Mouse (Mus musculus): ENCODE data around the gene Grb2. TPM values are rescaled to one million over a fixed set of nuclear protein-coding genes. Genes with fewer than 3 reads are reported as not detected.

Grb2 gene
- polyA plus RNA-seq, 1 experiment, result 45.0 TPM

DNA sequence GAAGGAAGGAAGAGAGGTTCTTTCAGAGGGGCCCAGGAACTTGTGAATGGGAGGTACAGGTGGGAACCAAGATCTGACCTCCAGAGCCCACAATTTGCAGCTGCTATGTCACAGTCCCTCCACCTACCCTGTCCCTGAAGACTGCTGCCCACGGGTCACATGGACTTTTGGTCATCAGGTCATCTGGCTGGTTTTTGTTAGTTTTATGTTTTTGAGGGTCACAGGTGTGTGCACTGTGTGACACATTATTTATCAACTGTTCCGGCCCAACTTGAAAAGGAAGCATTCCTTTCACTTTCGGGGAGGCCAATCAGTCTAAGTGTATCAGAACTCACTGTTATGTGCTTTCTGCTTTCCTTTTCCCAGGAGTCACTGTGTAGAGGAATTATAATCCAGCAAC lies 30.9 kb downstream of the Grb2 start:
- Histone ChIP-seq H3ac (ENCODE audit: control insufficient read depth, insufficient read length, low read depth) (no peak overlapping the region), H3K27me3 (ENCODE audit: control insufficient read depth, insufficient read depth, insufficient read length) (no peaks in the 10 kb centered on the region), H3K79me2 (ENCODE audit: control insufficient read depth, insufficient read depth) (peaks cover 100% of the 10 kb centered on the region), H3K79me3 (ENCODE audit: low read depth) (peaks cover 71% of the 10 kb centered on the region), H3K4me3 (ENCODE audit: insufficient read depth, poor library complexity, severe bottlenecking) (no peak overlapping the region), H3K36me3 (ENCODE audit: control insufficient read depth, insufficient read depth) (peaks cover 24% of the 10 kb centered on the region)
- TF ChIP-seq USF1 (IDR thresholded peaks at IDR 0.05; ENCODE audit: low read depth), result no peak
- TF ChIP-seq MYOD1 (IDR thresholded peaks at IDR 0.05; ENCODE audit: control insufficient read depth, insufficient read length, low read depth), result no peak
- no peak for TF ChIP-seq FOSL1 (IDR thresholded peaks at IDR 0.05; ENCODE audit: insufficient read depth, low read length, poor library complexity, severe bottlenecking)
- no peak for TF ChIP-seq CEBPB (IDR thresholded peaks at IDR 0.05; ENCODE audit: low read depth)
- no peak for TF ChIP-seq MYOG (IDR thresholded peaks at IDR 0.05; ENCODE audit: control insufficient read depth, extremely low read depth, insufficient read length)
- TF ChIP-seq CTCF (IDR thresholded peaks at IDR 0.05; ENCODE audit: control insufficient read depth, insufficient read depth, insufficient read length), result no peak
- TF ChIP-seq MAX (IDR thresholded peaks at IDR 0.05), result no peak

DNA sequence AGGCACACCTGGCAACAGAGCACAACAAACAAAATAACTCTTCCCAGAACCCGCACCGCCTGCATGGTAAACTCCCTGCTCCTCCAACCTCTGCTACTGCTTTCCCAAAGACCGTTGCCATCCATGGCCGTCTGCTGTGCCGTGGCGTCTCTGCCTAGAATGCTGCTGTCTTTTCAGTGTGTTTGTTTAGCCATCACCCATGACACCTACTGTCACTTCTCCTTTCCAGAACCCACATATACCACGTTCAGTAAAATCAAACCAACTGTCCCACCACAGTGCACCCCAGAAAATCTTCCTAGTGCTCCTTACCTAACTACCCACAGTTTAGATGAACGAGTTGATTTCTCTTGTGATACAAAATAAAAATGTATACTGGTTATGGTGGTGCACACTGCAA lies 31.7 kb downstream of the Grb2 start:
- Histone ChIP-seq H3K4me3 (ENCODE audit: insufficient read depth, poor library complexity, severe bottlenecking) (no peak overlapping the region), H3K27me3 (ENCODE audit: control insufficient read depth, insufficient read depth, insufficient read length) (no peaks in the 10 kb centered on the region), H3K79me2 (ENCODE audit: control insufficient read depth, insufficient read depth) (peaks cover 100% of the 10 kb centered on the region), H3ac (ENCODE audit: control insufficient read depth, insufficient read length, low read depth) (no peak overlapping the region), H3K36me3 (ENCODE audit: control insufficient read depth, insufficient read depth) (peaks cover 16% of the 10 kb centered on the region), H3K79me3 (ENCODE audit: low read depth) (peaks cover 68% of the 10 kb centered on the region)
- TF ChIP-seq MYOD1 (IDR thresholded peaks at IDR 0.05; ENCODE audit: control insufficient read depth, insufficient read length, low read depth) (no peak), CTCF (IDR thresholded peaks at IDR 0.05; ENCODE audit: control insufficient read depth, insufficient read depth, insufficient read length) (no peak), CEBPB (IDR thresholded peaks at IDR 0.05; ENCODE audit: low read depth) (no peak), MAX (IDR thresholded peaks at IDR 0.05) (no peak), MYOG (IDR thresholded peaks at IDR 0.05; ENCODE audit: control insufficient read depth, extremely low read depth, insufficient read length) (no peak), USF1 (IDR thresholded peaks at IDR 0.05; ENCODE audit: low read depth) (no peak), FOSL1 (IDR thresholded peaks at IDR 0.05; ENCODE audit: insufficient read depth, low read length, poor library complexity, severe bottlenecking) (no peak)

- Histone ChIP-seq H3K4me3 (ENCODE audit: insufficient read depth, poor library complexity, severe bottlenecking) (no peak overlapping the region), H3K27me3 (ENCODE audit: control insufficient read depth, insufficient read depth, insufficient read length) (no peaks in the 10 kb centered on the region), H3K36me3 (ENCODE audit: control insufficient read depth, insufficient read depth) (peaks cover 15% of the 10 kb centered on the region), H3K79me2 (ENCODE audit: control insufficient read depth, insufficient read depth) (peaks cover 100% of the 10 kb centered on the region), H3ac (ENCODE audit: control insufficient read depth, insufficient read length, low read depth) (no peak overlapping the region), H3K79me3 (ENCODE audit: low read depth) (peaks cover 62% of the 10 kb centered on the region)
- no peak for TF ChIP-seq MAX (IDR thresholded peaks at IDR 0.05)
- no peak for TF ChIP-seq MYOG (IDR thresholded peaks at IDR 0.05; ENCODE audit: control insufficient read depth, extremely low read depth, insufficient read length)
- TF ChIP-seq FOSL1 (IDR thresholded peaks at IDR 0.05; ENCODE audit: insufficient read depth, low read length, poor library complexity, severe bottlenecking), result no peak
- TF ChIP-seq USF1 (IDR thresholded peaks at IDR 0.05; ENCODE audit: low read depth), result no peak
- no peak for TF ChIP-seq CTCF (IDR thresholded peaks at IDR 0.05; ENCODE audit: control insufficient read depth, insufficient read depth, insufficient read length)
- no peak for TF ChIP-seq CEBPB (IDR thresholded peaks at IDR 0.05; ENCODE audit: low read depth)
- TF ChIP-seq MYOD1 (IDR thresholded peaks at IDR 0.05; ENCODE audit: control insufficient read depth, insufficient read length, low read depth), result no peak
Measured at GRCm38 (mm10) chr11:115674235-115674865, 34.0 kb downstream of the Grb2 start.

- no peak overlapping the region for H3K4me3 ChIP-seq (ENCODE audit: insufficient read depth, poor library complexity, severe bottlenecking)
- H3K79me2 ChIP-seq (ENCODE audit: control insufficient read depth, insufficient read depth), result peaks cover 100% of the 10 kb centered on the region
- H3ac ChIP-seq (ENCODE audit: control insufficient read depth, insufficient read length, low read depth), result no peak overlapping the region
- H3K27me3 ChIP-seq (ENCODE audit: control insufficient read depth, insufficient read depth, insufficient read length), result no peaks in the 10 kb centered on the region
- no peak for TF ChIP-seq CEBPB (IDR thresholded peaks at IDR 0.05; ENCODE audit: low read depth)
- no peak for TF ChIP-seq MAX (IDR thresholded peaks at IDR 0.05)
- no peak for TF ChIP-seq MYOG (IDR thresholded peaks at IDR 0.05; ENCODE audit: control insufficient read depth, extremely low read depth, insufficient read length)
- no peak for TF ChIP-seq FOSL1 (IDR thresholded peaks at IDR 0.05; ENCODE audit: insufficient read depth, low read length, poor library complexity, severe bottlenecking)
- TF ChIP-seq MYOD1 (IDR thresholded peaks at IDR 0.05; ENCODE audit: control insufficient read depth, insufficient read length, low read depth), result no peak
- no peak for TF ChIP-seq CTCF (IDR thresholded peaks at IDR 0.05; ENCODE audit: control insufficient read depth, insufficient read depth, insufficient read length)
- TF ChIP-seq USF1 (IDR thresholded peaks at IDR 0.05; ENCODE audit: low read depth), result no peak
- peaks cover 63% of the 10 kb centered on the region for H3K79me3 ChIP-seq (ENCODE audit: low read depth)
- H3K36me3 ChIP-seq (ENCODE audit: control insufficient read depth, insufficient read depth), result peaks cover 12% of the 10 kb centered on the region
Measured at GRCm38 (mm10) chr11:115673471-115674234, 34.7 kb downstream of the Grb2 start.

GRCm38 (mm10) chr11:115672226-115672987 lies 36.0 kb downstream of the Grb2 start:
- no peak overlapping the region for H3K4me3 ChIP-seq (ENCODE audit: insufficient read depth, poor library complexity, severe bottlenecking)
- H3K79me2 ChIP-seq (ENCODE audit: control insufficient read depth, insufficient read depth), result peaks cover 100% of the 10 kb centered on the region
- H3K27me3 ChIP-seq (ENCODE audit: control insufficient read depth, insufficient read depth, insufficient read length), result no peaks in the 10 kb centered on the region
- TF ChIP-seq CTCF (IDR thresholded peaks at IDR 0.05; ENCODE audit: control insufficient read depth, insufficient read depth, insufficient read length), result no peak
- no peak for TF ChIP-seq MYOG (IDR thresholded peaks at IDR 0.05; ENCODE audit: control insufficient read depth, extremely low read depth, insufficient read length)
- no peak for TF ChIP-seq FOSL1 (IDR thresholded peaks at IDR 0.05; ENCODE audit: insufficient read depth, low read length, poor library complexity, severe bottlenecking)
- TF ChIP-seq MAX (IDR thresholded peaks at IDR 0.05), result no peak
- no peak for TF ChIP-seq USF1 (IDR thresholded peaks at IDR 0.05; ENCODE audit: low read depth)
- no peak for TF ChIP-seq CEBPB (IDR thresholded peaks at IDR 0.05; ENCODE audit: low read depth)
- no peak for TF ChIP-seq MYOD1 (IDR thresholded peaks at IDR 0.05; ENCODE audit: control insufficient read depth, insufficient read length, low read depth)
- H3K36me3 ChIP-seq (ENCODE audit: control insufficient read depth, insufficient read depth), result peaks cover 7% of the 10 kb centered on the region
- H3K79me3 ChIP-seq (ENCODE audit: low read depth), result peaks cover 62% of the 10 kb centered on the region
- no peak overlapping the region for H3ac ChIP-seq (ENCODE audit: control insufficient read depth, insufficient read length, low read depth)

Data from C2C12 (cell line).